Mouse (Mus musculus): ENCODE measurements around the gene Chrd. TPM values are rescaled to one million over a fixed set of nuclear protein-coding genes. Genes with fewer than 3 reads are reported as not detected.

Chrd gene
- polyA plus RNA-seq, 1 experiment from 2014 or later, result 5.6 TPM

DNA sequence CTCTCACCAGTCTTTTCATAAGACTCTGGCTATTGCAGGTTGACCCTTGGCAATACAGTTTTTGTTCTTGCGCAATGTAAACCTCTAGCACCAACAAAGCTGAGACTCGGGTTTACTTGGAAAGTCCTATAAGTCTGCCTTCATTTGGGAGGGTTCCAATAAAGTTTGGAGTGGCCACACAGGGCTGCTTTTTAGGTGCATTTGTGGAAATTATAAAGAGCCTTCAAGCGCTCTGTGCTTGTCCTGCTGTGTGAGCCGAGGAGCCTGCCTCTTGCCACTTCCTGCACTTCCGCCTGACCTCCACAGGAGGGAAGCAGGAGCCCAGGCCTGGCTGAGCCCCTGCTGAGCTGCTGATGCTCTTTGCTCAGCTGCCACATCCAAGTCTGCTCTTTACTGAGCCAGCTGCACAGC, 8.6 kb upstream of the Chrd start:
- WGBS, result 28% methylated on average over 5 of the region's 5 CpGs
- Histone ChIP-seq H3K9me3 (replicated peaks; ENCODE audit: control insufficient read depth, low read length) (no peaks in the 10 kb centered on the region), H3K9ac (ENCODE audit: low read length) (no peak overlapping the region), H3K27ac (ENCODE audit: low read length) (no peak overlapping the region), H3K4me1 (ENCODE audit: control insufficient read depth, insufficient read depth, low read length) (no peaks in the 10 kb centered on the region), H3K27me3 (ENCODE audit: control insufficient read depth, insufficient read depth, low read length) (no peaks in the 10 kb centered on the region), H3K36me3 (ENCODE audit: control insufficient read depth, insufficient read depth, low read length) (no peaks in the 10 kb centered on the region), H3K4me2 (ENCODE audit: low read depth, low read length) (no peak overlapping the region), H3K4me3 (replicated peaks; ENCODE audit: low read length) (no peak overlapping the region)
- ATAC-seq (ENCODE audit: insufficient read depth, low FRiP score), result peak; percentile 82

DNA sequence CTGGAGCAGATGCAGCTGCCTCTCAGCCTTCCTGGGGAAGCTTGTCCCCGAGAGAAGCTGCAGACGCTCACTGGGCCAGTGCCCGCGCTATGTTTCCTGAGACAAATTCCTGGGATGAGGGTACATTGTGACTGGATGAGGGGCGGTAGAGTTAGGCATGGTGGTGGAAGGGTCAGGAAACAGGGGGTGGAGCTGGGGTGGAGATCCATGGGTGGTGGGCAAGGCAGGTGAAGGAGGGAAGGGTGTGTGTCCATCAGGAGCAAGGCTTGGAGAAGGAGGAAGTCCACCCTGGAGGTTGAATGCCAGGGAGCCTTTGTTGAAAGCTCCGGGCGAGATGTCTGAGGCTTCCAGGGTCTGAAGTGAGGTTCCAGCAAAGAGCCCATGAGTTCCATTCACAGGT, 7.6 kb upstream of the Chrd start:
- ATAC-seq (ENCODE audit: insufficient read depth, low FRiP score), result no peak
- Histone ChIP-seq H3K4me1 (ENCODE audit: control insufficient read depth, insufficient read depth, low read length) (0 out of 2 replicates have a peak, but pooled peaks cover 3% of the 10 kb centered on the region), H3K4me3 (replicated peaks; ENCODE audit: low read length) (no peak overlapping the region), H3K27me3 (ENCODE audit: control insufficient read depth, insufficient read depth, low read length) (no peaks in the 10 kb centered on the region), H3K36me3 (ENCODE audit: control insufficient read depth, insufficient read depth, low read length) (no peaks in the 10 kb centered on the region), H3K27ac (ENCODE audit: low read length) (no peak overlapping the region), H3K4me2 (ENCODE audit: low read depth, low read length) (no peak overlapping the region), H3K9me3 (replicated peaks; ENCODE audit: control insufficient read depth, low read length) (no peaks in the 10 kb centered on the region), H3K9ac (ENCODE audit: low read length) (no peak overlapping the region)
- WGBS, result 81% methylated on average over 7 of the region's 7 CpGs

DNA sequence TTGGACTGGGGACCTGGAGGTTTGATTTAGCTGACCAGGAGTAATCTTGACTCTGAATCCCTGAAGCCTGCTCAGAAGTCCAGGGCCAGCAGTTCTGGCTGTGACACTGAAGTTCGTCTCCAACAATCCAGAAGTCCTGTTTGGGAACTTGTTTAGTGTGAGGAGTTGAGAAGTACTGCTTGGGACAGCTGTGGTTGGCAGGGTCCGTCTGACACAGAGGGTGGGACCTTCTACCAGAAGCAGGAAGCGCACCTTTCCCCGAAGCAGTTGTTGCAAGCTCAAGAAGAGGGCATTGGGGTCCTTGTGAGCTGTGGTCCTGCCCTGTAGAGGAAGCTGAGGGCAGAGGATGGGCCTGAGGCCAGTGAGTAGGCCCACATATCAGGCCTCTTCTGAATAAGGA, 7.2 kb upstream of the Chrd start:
- H3K27me3 ChIP-seq (ENCODE audit: control insufficient read depth, insufficient read depth, low read length), result no peaks in the 10 kb centered on the region
- no peaks in the 10 kb centered on the region for H3K9me3 ChIP-seq (replicated peaks; ENCODE audit: control insufficient read depth, low read length)
- 85% methylated on average over 4 of the region's 4 CpGs for WGBS
- H3K4me1 ChIP-seq (ENCODE audit: control insufficient read depth, insufficient read depth, low read length), result 0 out of 2 replicates have a peak, but pooled peaks cover 4% of the 10 kb centered on the region
- ATAC-seq (ENCODE audit: insufficient read depth, low FRiP score), result no peak
- no peak overlapping the region for H3K4me3 ChIP-seq (replicated peaks; ENCODE audit: low read length)
- H3K9ac ChIP-seq (ENCODE audit: low read length), result no peak overlapping the region
- no peaks in the 10 kb centered on the region for H3K36me3 ChIP-seq (ENCODE audit: control insufficient read depth, insufficient read depth, low read length)
- no peak overlapping the region for H3K4me2 ChIP-seq (ENCODE audit: low read depth, low read length)
- H3K27ac ChIP-seq (ENCODE audit: low read length), result no peak overlapping the region

DNA sequence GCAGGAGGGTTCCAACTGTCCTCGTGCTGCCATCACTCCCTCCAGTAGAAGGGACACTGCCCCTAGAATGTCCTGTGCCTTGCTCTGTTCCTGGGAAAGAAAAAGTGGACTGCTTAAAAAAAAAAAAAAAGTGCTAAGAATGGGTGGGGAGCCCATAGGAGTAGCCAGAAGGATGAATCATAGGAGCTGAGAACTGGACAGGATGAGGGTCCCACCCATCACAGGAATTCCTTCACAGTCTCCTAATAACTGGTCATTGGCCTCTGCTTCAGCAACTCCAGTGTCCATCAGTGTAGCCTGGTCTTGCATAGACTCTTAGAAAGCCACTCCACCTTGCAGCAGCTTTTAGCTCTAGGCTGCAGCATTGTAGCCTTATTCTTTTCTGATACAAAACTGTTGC, 6.5 kb upstream of the Chrd start:
- WGBS, result 56% methylated on average over 1 of the region's 1 CpGs
- 0 out of 2 replicates have a peak, but pooled peaks cover 4% of the 10 kb centered on the region for H3K4me1 ChIP-seq (ENCODE audit: control insufficient read depth, insufficient read depth, low read length)
- H3K27ac ChIP-seq (ENCODE audit: low read length), result no peak overlapping the region
- H3K27me3 ChIP-seq (ENCODE audit: control insufficient read depth, insufficient read depth, low read length), result no peaks in the 10 kb centered on the region
- H3K4me3 ChIP-seq (replicated peaks; ENCODE audit: low read length), result no peak overlapping the region
- no peak overlapping the region for H3K9ac ChIP-seq (ENCODE audit: low read length)
- no peaks in the 10 kb centered on the region for H3K36me3 ChIP-seq (ENCODE audit: control insufficient read depth, insufficient read depth, low read length)
- no peaks in the 10 kb centered on the region for H3K9me3 ChIP-seq (replicated peaks; ENCODE audit: control insufficient read depth, low read length)
- ATAC-seq (ENCODE audit: insufficient read depth, low FRiP score), result no peak
- no peak overlapping the region for H3K4me2 ChIP-seq (ENCODE audit: low read depth, low read length)

DNA sequence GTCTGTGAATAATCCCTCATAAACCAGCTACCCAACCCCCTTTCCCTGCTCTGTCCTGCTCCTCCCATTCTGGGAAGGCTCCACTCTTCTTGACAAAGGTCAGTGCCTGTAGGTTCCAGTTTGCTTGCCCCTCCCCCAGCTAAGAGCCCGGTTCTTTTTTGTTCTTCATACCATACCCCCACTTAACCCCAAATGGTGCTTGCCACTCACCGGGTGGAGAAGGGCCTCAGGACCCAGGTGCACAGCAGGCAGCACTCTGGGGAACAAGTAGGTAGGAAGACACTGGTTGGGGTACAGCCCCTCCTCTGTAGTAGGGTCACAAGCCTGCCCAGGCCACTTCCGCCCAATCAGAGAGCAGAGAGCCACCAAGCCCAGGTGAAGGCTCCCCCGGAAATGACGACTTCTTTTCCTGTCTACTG, 2.6 kb upstream of the Chrd start:
- no peak overlapping the region for H3K9ac ChIP-seq (ENCODE audit: low read length)
- WGBS, result 33% methylated on average over 5 of the region's 5 CpGs
- peaks cover 14% of the 10 kb centered on the region for H3K27me3 ChIP-seq (ENCODE audit: control insufficient read depth, insufficient read depth, low read length)
- no peaks in the 10 kb centered on the region for H3K36me3 ChIP-seq (ENCODE audit: control insufficient read depth, insufficient read depth, low read length)
- peaks cover 16% of the 10 kb centered on the region for H3K4me1 ChIP-seq (ENCODE audit: control insufficient read depth, insufficient read depth, low read length)
- H3K9me3 ChIP-seq (replicated peaks; ENCODE audit: control insufficient read depth, low read length), result no peaks in the 10 kb centered on the region
- no peak overlapping the region for H3K4me2 ChIP-seq (ENCODE audit: low read depth, low read length)
- no peak for ATAC-seq (ENCODE audit: insufficient read depth, low FRiP score)
- H3K27ac ChIP-seq (ENCODE audit: low read length), result no peak overlapping the region
- no peak overlapping the region for H3K4me3 ChIP-seq (replicated peaks; ENCODE audit: low read length)

DNA sequence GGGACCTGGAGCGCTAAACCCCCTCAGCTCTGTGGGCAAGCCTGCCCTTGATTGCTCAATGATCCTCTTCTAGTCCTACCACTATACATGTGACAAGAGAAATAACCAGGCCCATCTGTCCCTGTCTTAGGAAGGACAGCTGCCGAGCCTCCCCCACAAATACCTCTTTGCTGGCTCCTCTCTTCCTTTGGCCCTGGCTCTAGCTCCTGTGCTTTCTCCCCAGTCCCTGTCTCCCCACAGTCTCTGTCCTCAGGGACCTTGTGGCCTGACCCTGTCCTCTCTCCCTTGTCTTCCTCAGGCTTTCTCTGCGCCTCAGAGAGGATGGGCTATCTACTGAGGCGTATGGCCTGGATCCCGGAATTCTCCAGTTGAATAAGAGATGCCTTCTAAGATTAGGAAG, 1.2 kb upstream of the Chrd start:
- Histone ChIP-seq H3K27me3 (ENCODE audit: control insufficient read depth, insufficient read depth, low read length) (peaks cover 14% of the 10 kb centered on the region), H3K36me3 (ENCODE audit: control insufficient read depth, insufficient read depth, low read length) (no peaks in the 10 kb centered on the region), H3K4me1 (ENCODE audit: control insufficient read depth, insufficient read depth, low read length) (peaks cover 16% of the 10 kb centered on the region), H3K9ac (ENCODE audit: low read length) (no peak overlapping the region), H3K9me3 (replicated peaks; ENCODE audit: control insufficient read depth, low read length) (no peaks in the 10 kb centered on the region), H3K27ac (ENCODE audit: low read length) (no peak overlapping the region), H3K4me2 (ENCODE audit: low read depth, low read length) (no peak overlapping the region), H3K4me3 (replicated peaks; ENCODE audit: low read length) (no peak overlapping the region)
- 67% methylated on average over 5 of the region's 5 CpGs for WGBS
- no peak for ATAC-seq (ENCODE audit: insufficient read depth, low FRiP score)

DNA sequence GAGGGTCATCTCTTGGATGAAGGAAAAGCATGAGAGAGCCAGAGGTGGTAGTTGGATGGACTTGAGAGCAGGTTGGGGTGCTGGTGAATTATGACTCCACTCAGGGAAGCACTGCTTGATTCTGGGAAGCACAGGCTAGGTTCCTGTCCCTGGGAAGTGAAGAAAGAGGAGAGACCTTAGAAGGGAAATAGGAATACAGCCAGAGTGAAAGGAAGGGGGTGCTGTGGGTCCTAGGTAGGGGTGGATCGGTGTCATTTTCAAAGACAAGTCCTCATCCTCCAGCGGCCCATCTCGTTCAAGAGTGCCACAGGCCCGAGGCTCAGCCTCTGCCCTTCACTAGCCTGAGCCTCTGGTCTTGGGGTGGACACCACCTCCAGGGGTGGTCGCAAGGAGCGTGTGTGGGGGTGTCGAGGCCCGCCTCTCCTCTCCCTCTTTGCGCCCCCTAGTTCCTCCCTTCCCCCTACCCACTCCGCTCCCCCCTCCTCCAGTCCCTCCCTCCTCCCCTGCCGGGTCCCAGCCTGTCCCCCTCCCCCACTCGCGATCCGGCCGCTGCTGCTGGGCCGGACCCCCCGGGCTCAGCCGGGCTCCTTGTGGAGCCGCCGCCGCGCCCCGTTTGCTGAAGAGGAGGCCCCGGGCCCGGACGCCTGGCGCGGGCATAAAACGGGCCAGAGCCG, 539 bp upstream of the Chrd start:
- 2% methylated on average over 22 of the region's 30 CpGs for WGBS
- Histone ChIP-seq H3K27me3 (ENCODE audit: control insufficient read depth, insufficient read depth, low read length) (peaks cover 14% of the 10 kb centered on the region), H3K27ac (ENCODE audit: low read length) (peak overlapping the region; percentile 67), H3K9ac (ENCODE audit: low read length) (peak overlapping the region; percentile 87), H3K36me3 (ENCODE audit: control insufficient read depth, insufficient read depth, low read length) (no peaks in the 10 kb centered on the region), H3K4me2 (ENCODE audit: low read depth, low read length) (peak overlapping the region; percentile 100), H3K9me3 (replicated peaks; ENCODE audit: control insufficient read depth, low read length) (no peaks in the 10 kb centered on the region), H3K4me3 (replicated peaks; ENCODE audit: low read length) (peak overlapping the region; percentile 70), H3K4me1 (ENCODE audit: control insufficient read depth, insufficient read depth, low read length) (peaks cover 16% of the 10 kb centered on the region)
- peak; percentile 38; the same call in 1 of the 2 replicates for ATAC-seq (ENCODE audit: insufficient read depth, low FRiP score)

DNA sequence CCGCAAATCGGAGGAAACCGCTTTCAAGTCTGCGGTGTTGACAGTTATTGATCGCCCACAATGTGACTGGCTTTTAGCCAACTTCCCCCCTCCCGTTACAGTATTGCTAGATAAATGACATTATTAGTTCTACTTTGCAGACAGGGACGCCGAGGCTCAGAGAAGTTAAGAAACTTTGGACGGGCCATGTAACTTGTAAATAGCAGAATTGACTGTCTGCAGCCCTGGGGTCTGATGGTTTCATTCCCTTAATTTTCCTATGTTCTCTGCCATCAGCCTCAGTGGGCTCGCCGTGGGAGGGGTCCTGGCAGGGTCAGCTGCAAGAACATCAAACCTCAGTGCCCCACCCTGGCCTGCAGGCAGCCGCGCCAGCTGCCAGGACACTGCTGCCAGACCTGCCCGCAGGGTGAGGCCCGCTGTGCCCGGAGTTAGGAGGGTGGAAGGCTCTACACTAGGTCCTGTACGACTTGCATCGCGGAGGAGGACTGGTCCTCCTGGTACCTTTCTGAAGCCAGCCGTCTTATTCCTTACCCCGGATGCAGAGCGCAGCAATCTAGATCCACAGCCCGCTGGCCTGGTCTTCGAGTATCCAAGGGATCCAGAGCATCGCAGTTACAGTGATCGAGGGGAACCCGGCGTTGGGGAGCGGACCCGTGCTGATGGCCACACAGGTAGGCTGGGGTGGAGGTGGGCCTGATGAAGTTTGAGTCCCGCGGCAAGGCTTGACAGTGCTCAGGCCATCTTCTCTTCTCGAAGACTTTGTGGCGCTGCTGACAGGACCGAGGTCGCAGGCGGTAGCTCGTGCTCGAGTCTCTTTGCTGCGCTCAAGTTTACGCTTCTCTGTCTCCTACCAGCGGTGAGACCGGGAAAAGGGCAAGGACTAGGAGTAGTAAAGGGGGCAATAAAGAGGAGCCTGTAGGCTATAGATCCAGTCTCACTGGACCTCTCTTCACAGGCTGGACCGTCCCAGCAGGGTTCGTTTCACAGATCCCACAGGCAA, 1.1 kb downstream of the Chrd start, which contains the start of gene Thpo:
Gene Thpo (minus strand): TSS at position 781 of the 1,000 bp plus-strand sequence.
- peak within 1 kb of the TSS; percentile 70 for H3K4me3 ChIP-seq (replicated peaks; ENCODE audit: low read length)
- peak within 1 kb of the TSS; percentile 87 for H3K9ac ChIP-seq (ENCODE audit: low read length)
- no peak within 1 kb of the TSS for H3K27ac ChIP-seq (ENCODE audit: low read length)
- no peaks in the 10 kb centered on the region for H3K9me3 ChIP-seq (replicated peaks; ENCODE audit: control insufficient read depth, low read length)
- H3K27me3 ChIP-seq (ENCODE audit: control insufficient read depth, insufficient read depth, low read length), result peaks cover 14% of the 10 kb centered on the region
- H3K4me2 ChIP-seq (ENCODE audit: low read depth, low read length), result peak within 1 kb of the TSS; percentile 100
- peaks cover 16% of the 10 kb centered on the region for H3K4me1 ChIP-seq (ENCODE audit: control insufficient read depth, insufficient read depth, low read length)
- WGBS, result 8% methylated on average over 45 of the region's 45 CpGs
- no peaks in the 10 kb centered on the region for H3K36me3 ChIP-seq (ENCODE audit: control insufficient read depth, insufficient read depth, low read length)
- ATAC-seq (ENCODE audit: insufficient read depth, low FRiP score), result no peak

DNA sequence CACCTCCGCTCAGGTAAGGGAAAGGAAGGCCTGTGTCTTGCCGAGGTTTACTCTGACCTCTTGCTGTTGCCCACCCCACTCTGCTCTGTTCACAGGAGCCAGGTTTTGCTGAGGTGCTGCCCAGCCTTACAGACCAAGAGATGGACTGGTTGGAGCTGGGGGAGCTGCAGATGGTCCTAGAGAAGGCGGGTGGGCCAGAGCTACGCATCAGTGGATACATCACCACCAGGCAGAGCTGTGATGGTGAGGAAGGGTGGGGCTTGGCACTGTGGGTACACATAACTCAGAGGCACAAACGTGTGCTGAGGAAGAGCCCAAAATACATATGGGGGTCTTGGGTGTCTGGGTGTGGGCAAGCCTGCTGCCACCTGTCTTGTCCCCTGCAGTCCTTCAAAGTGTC, 2.7 kb downstream of the Chrd start:
- peaks cover 12% of the 10 kb centered on the region for H3K4me1 ChIP-seq (ENCODE audit: control insufficient read depth, insufficient read depth, low read length)
- H3K4me3 ChIP-seq (replicated peaks; ENCODE audit: low read length), result no peak overlapping the region
- WGBS, result 79% methylated on average over 5 of the region's 5 CpGs
- ATAC-seq (ENCODE audit: insufficient read depth, low FRiP score), result no peak
- no peaks in the 10 kb centered on the region for H3K36me3 ChIP-seq (ENCODE audit: control insufficient read depth, insufficient read depth, low read length)
- no peaks in the 10 kb centered on the region for H3K9me3 ChIP-seq (replicated peaks; ENCODE audit: control insufficient read depth, low read length)
- peaks cover 14% of the 10 kb centered on the region for H3K27me3 ChIP-seq (ENCODE audit: control insufficient read depth, insufficient read depth, low read length)
- H3K27ac ChIP-seq (ENCODE audit: low read length), result no peak overlapping the region
- H3K9ac ChIP-seq (ENCODE audit: low read length), result no peak overlapping the region
- H3K4me2 ChIP-seq (ENCODE audit: low read depth, low read length), result no peak overlapping the region

Measured in stomach, embryonic 16.5 days (tissue).